Mouse (Mus musculus) heart, postnatal 14 days (tissue): ENCODE measurements around the gene Zscan10. TPM values are rescaled to one million over a fixed set of nuclear protein-coding genes. Genes with fewer than 3 reads are reported as not detected.
"Not testable (repeated sequence)": the region's sequence is repeated elsewhere in the genome, so short reads cannot be mapped to it uniquely, and the experiment has no call there.

Experiments used
- DNase-seq, 2 experiments: peaks; one replicate each; pipeline ENCODE4 v3.0.0; 2021 to 2022
- intact Hi-C: fragments of 180-260 bp; cut with DNase I; formaldehyde crosslinking; loops from one replicate; pipeline ENCODE4 v1.15.1; 2025
- total RNA-seq, 2 experiments: library from RNA; stranded (reverse); gene quantifications; 2 replicates each; pipeline ENCODE4 v1.2.3; 2021

Gene Zscan10
- total RNA-seq, 2 experiments from 2014 or later, result not detected

GRCm38 (mm10) chr17:23584786-23585185 lies 15.9 kb upstream of the Zscan10 start:
- DNase-seq, result no peak
- intact Hi-C loops, result no loop called here

- peak; percentile 28 to 70 for DNase-seq
- intact Hi-C loops, result no loop called here
These were observed 14.8 kb upstream of the Zscan10 start for GRCm38 (mm10) chr17:23585721-23586491.

GRCm38 (mm10) chr17:23587253-23587652 lies 13.4 kb upstream of the Zscan10 start:
- intact Hi-C loops, result no loop called here
- no peak for DNase-seq

DNA sequence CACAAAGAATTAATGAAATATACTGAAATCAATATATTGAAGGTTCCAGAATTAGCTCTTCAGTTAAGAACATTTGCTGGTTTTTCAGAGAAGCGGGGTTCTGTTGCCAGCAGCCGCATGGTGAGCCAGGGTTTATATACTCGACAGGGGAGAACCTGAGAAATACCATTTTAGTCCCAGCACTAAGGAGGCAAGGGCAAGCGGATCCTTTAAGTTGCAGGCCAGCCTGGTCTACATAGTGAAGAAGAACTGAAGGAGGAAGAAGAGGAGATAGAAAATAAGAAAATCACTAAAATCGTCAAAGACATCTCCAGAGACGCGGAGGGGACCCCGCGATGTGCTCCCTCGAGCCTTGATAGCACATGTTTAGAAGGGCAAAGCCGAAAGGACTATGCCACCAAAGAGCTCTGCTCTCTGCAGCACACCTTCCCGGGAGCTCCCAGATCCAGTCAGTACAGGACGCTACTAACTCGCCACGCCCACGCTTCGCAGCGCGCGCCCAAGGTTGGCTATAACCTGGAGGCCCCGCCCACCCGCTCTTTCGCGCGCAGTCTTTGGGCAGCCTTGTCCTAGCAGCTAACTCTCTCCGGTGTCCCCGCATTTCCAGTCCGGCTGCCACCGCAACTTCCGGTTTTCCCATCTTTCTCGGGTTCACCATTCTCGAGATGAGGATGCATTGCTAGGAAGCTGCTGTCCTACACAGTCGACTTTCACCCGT lies 8.3 kb upstream of the Zscan10 start:
- intact Hi-C loops, result no loop called here
- DNase-seq, result peak; percentile 89 to 93

DNA sequence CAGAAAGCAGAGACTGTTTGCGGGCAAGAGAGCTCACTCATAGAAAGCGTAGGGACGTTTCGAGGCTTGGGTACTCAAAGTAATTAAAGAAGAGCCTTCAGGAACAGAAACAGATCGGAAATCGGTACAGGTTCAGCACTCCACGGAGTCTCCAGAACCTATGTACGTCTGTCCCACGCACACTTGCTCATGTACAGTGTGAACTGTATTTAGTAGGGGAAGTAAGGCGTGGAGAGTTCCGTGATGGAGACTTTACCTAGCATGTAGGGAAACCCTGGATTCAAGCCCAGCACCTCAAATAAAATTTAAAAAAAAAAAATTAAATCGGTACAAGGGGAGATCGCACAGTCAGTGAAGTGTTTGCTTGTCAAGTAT lies 7.7 kb upstream of the Zscan10 start:
- intact Hi-C loops, result no loop called here
- DNase-seq, result no peak

GRCm38 (mm10) chr17:23595139-23595538 lies 5.5 kb upstream of the Zscan10 start:
- DNase-seq, intact Hi-C loops: not testable (repeated sequence)

DNA sequence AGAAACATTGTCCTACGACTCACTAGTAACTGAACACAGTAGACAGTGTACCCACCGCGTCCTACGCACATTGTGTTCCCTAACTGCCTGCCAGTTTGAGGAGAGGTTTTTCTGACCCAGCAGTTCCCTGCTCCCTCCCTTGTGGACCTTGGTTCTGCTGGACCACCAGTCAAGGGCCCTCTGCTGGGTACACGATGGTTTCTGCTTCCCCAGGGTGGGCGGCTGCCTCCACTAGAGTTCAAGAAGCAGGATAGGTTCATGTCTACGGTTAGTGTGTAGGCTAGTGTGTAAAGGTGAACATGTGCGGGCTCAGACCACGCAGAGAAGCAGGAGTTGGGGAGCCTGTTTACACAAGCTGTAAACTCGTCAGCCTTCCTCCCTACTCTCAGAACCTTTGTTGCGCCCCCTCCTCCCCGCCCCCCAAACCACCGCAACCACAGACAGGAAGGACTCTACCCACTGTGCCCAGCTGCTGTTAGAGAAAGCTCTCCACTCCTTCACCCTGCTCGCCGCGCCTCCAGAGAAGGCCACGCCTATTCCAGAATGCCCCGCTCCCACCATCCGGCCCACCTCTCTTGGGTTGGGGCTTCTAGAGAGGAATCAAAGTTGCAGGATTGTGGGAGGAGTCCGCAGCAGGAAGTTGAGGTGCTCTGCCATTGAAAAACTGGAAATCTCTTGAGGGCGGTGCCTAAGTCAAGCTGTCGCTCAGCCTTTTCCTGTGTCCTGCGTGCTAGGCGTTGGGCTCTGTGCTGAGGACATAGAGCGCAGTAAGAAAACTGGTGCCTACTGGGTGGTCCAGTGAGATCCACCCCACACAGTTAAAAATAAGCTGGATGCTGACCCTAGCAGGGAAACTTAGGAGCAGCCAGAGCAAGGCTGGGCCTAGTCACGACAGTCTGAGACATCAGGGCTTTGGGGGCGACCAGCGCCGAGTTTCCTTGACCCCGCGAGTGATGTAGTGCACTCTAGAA lies 1.8 kb upstream of the Zscan10 start, which contains the start of gene Zfp13:
Zfp13 (minus strand) TSS at position 906 of the 971 bp plus-strand sequence.
- DNase-seq, result peak; percentile 80 to 86
- intact Hi-C loops, result no loop called here

GRCm38 (mm10) chr17:23599605-23600063 lies 1.0 kb upstream of the Zscan10 start:
- DNase-seq, result no peak
- intact Hi-C loops, result loop anchor here (5.0 kb wide), 1 partner anchor 32 kb away; no protein-coding TSS in a partner anchor

GRCm38 (mm10) chr17:23601836-23602585 lies 1.4 kb downstream of the Zscan10 start:
- DNase-seq, result no peak
- intact Hi-C loops, result loop anchor here (5.0 kb wide), 1 partner anchor 35 kb away; no protein-coding TSS in a partner anchor

DNA sequence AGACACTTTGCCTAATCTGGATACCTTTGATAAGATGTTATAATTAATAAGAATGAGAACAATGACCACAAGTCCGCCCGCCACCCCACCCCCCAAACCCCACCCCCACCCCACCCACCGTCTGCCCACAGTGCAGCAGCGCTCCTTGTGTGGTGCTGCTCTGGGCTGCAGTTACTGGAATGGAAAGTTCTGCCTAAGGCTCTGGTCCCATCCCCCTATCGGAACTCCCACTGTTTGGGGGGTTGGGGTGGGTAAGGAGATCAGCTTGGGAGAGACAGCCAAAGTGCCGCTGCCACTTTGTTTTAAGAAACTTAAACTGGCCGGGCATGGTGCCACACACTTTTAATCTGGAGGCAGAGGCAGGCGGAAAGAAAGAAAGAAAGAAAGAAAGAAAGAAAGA lies 2.4 kb downstream of the Zscan10 start:
- intact Hi-C loops, result loop anchor here (5.0 kb wide), 1 partner anchor 36 kb away; no protein-coding TSS in a partner anchor
- no peak for DNase-seq

DNA sequence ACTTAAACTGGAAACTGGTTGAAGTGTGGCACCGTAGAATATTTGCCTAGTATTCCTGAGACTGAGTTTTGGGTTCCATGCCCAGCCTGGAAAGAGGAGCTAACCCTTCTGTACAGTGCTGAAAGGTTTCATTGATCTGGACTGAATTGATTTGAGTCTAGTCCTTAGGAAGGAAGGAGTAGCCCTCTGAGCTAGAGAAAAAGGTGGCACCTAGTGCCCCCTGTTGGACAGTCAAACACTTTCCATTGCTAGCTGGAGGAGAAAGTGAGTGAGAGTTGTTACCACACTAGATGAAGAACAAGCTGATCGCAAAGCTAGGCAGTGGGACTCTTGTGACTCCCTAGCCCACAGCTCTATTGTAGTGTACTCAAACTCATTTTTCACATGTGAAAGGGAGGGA lies 2.9 kb downstream of the Zscan10 start:
- intact Hi-C loops, result loop anchor here (5.0 kb wide), 1 partner anchor 36 kb away; no protein-coding TSS in a partner anchor
- DNase-seq, result no peak

GRCm38 (mm10) chr17:23604394-23604793 lies 3.7 kb downstream of the Zscan10 start:
- intact Hi-C loops, result loop anchor here (5.0 kb wide), 1 partner anchor 37 kb away; no protein-coding TSS in a partner anchor
- no peak for DNase-seq

DNA sequence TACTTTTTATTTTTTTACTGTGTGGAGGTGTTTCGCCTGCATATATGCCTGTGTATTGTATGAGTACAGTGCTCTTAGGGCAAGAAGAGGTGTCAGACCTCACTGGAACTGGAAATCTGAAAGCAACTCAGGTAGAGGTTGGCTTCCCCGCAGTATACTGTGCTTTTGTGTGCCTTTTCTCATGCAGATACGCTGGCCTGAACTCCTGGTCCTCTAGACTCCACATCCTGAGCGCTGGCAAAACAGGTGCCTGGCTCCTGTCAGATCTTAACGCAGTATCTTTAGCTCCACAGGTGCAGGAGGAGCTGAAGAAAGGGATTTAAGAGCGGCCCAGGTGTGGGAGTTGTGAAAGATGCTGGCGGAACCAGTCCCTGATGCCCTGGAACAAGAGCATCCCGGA lies 4.6 kb downstream of the Zscan10 start:
- intact Hi-C loops, result no loop called here
- DNase-seq, result no peak

- no peak for DNase-seq
- intact Hi-C loops, result loop anchor here (2.0 kb wide), 1 partner anchor 39 kb away; no protein-coding TSS in a partner anchor
These were observed 9.0 kb downstream of the Zscan10 start for GRCm38 (mm10) chr17:23609612-23610011.

DNA sequence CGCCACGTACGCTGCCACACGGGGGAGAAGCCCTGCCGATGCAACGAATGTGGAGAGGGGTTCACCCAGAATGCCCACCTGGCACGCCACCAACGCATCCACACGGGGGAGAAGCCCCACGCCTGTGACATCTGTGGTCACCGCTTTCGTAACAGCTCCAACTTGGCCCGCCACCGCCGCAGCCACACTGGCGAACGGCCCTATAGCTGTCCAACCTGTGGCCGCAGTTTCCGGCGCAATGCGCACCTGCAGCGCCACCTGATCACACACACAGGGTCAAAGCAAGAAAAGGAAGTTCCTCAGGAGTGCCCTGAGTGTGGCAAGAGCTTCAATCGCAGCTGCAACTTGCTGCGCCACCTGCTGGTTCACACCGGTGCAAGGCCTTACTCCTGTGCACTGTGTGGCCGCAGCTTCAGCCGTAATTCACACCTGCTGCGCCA lies 9.7 kb downstream of the Zscan10 start:
- intact Hi-C loops, result loop anchor here (2.0 kb wide), 1 partner anchor 40 kb away; no protein-coding TSS in a partner anchor
- DNase-seq, result peak; percentile 55 to 67

DNA sequence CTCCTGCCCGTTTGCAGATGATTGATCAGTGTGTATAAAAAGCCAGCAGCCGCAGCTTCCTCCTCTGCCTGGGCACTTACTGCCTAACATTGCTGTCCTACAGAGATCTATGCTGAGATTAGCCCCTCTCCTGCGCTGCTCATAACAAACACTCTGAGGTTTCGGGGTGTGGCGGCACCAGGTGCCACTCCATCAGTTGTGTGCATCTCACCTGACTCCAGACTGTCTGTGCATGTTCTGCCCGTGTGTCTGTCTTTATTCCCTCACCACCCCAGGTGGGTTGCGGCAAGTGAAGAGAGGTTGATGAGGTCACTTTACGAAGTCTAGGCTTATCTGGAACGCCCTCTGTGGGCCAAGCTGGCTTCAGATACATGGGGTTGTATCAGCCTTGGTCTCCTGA lies 16.4 kb downstream of the Zscan10 start:
- DNase-seq, result no peak
- intact Hi-C loops, result no loop called here

GRCm38 (mm10) chr17:23620351-23620750 lies 19.7 kb downstream of the Zscan10 start:
- no peak for DNase-seq
- intact Hi-C loops, result no loop called here

GRCm38 (mm10) chr17:23627813-23628212 lies 27.2 kb downstream of the Zscan10 start:
- no peak for DNase-seq
- intact Hi-C loops, result no loop called here
